28 mouse cellular contexts compared by ENCODE assay signal in genomic region chr10:12881911-12882310, GRCm38 (mm10). TPM values are rescaled to one million over a fixed set of nuclear protein-coding genes. Genes with fewer than 3 reads are reported as not detected.
DNase-seq lines count a peak whose midpoint lies in the region; ATAC-seq lines count a peak whose summit lies in the region.
"Had no signal": no experiment of that assay in that cellular context is flagged by ENCODE, and none has a peak within 500 bp of the region (broad histone marks: within the 10 kb centered on the region; RNA-seq: fewer than 3 reads in every experiment).

No protein-coding gene starts in this region.

- H3K9me3 ChIP-seq in kidney, embryonic 14.5 days (ENCODE audit: control insufficient read depth, low read length): no peaks in the 10 kb centered on the region
- H3K9me3 ChIP-seq: embryonic facial prominence, embryonic 12.5 days; embryonic facial prominence, embryonic 15.5 days; G1E; heart, embryonic 12.5 days; heart, embryonic 15.5 days; hindbrain, embryonic 12.5 days had no signal

- no peaks in the 10 kb centered on the region for H3K36me3 ChIP-seq in kidney, embryonic 14.5 days (ENCODE audit: control insufficient read depth, insufficient read depth, low read length)
- H3K36me3 ChIP-seq: embryonic facial prominence, embryonic 12.5 days; embryonic facial prominence, embryonic 15.5 days; G1E; heart, embryonic 12.5 days; heart, embryonic 15.5 days; hindbrain, embryonic 12.5 days had no signal

- 91% methylated on average over 4 of the region's 4 CpGs for WGBS in kidney, embryonic 14.5 days

- H3K4me1 ChIP-seq in kidney, embryonic 14.5 days (ENCODE audit: control insufficient read depth, insufficient read depth, low read length): peaks cover 11% of the 10 kb centered on the region

- no peak for ATAC-seq in kidney, embryonic 14.5 days (ENCODE audit: low FRiP score, low TSS enrichment)
- ATAC-seq: forebrain, embryonic 14.5 days; forebrain, postnatal 0 days; hindbrain, embryonic 16.5 days; intestine, embryonic 16.5 days had no signal

- DNase-seq in kidney, adult 11 months: peak; percentile 14
- peak; percentile 11 to 23 for DNase-seq in kidney, postnatal 36 days
- no peak for DNase-seq in kidney, postnatal 4 days
- DNase-seq in Muller cell, postnatal 12 days (ENCODE audit: inconsistent ontology term): peak; percentile 82
- DNase-seq in neural tube, embryonic 10.5 days (ENCODE audit: extremely low spot score, low spot score): no peak
- DNase-seq in adrenal gland, adult 18-20 months (ENCODE audit: low spot score in 2 of 2): no peak
- DNase-seq: adrenal gland, adult 2 months; adrenal gland, postnatal 14 days; cerebellum, adult 11 months; cerebellum, adult 2 months; cerebellum, adult 9-11 months; cerebellum, postnatal 25 days; forebrain, postnatal 0 days; gastrocnemius, adult 2 months; gastrocnemius, postnatal 14 days; heart, adult 18-20 months; heart, postnatal 10 days; heart, postnatal 36 days had no signal

- H3K27ac ChIP-seq in kidney, embryonic 14.5 days (ENCODE audit: low read depth, low read length): no peak overlapping the region
- H3K27ac ChIP-seq: embryonic facial prominence, embryonic 12.5 days; embryonic facial prominence, embryonic 15.5 days; gastrocnemius, adult 2 months; heart, embryonic 15.5 days; hindbrain, embryonic 12.5 days had no signal

- H3K4me3 ChIP-seq in kidney, embryonic 14.5 days (ENCODE audit: low read length): no peak overlapping the region
- H3K4me3 ChIP-seq: embryonic facial prominence, embryonic 12.5 days; embryonic facial prominence, embryonic 15.5 days; gastrocnemius, adult 2 months; heart, embryonic 12.5 days; heart, embryonic 15.5 days; hindbrain, embryonic 12.5 days had no signal

- H3K4me2 ChIP-seq in kidney, embryonic 14.5 days (replicated peaks; ENCODE audit: low read depth, low read length): no peak overlapping the region
- H3K4me2 ChIP-seq: embryonic facial prominence, embryonic 12.5 days; embryonic facial prominence, embryonic 15.5 days; heart, embryonic 12.5 days; heart, embryonic 15.5 days; hindbrain, embryonic 12.5 days had no signal

- H3K9ac ChIP-seq in kidney, embryonic 14.5 days (ENCODE audit: low read depth, low read length): no peak overlapping the region
- H3K9ac ChIP-seq: embryonic facial prominence, embryonic 12.5 days; embryonic facial prominence, embryonic 15.5 days; forebrain, postnatal 0 days; heart, embryonic 12.5 days; heart, embryonic 15.5 days; hindbrain, embryonic 12.5 days had no signal

- H3K27me3 ChIP-seq in kidney, embryonic 14.5 days (ENCODE audit: control insufficient read depth, insufficient read depth, low read length): no peaks in the 10 kb centered on the region
- H3K27me3 ChIP-seq: embryonic facial prominence, embryonic 12.5 days; embryonic facial prominence, embryonic 15.5 days; heart, embryonic 12.5 days; heart, embryonic 15.5 days; hindbrain, embryonic 12.5 days had no signal

RNA-seq across cellular contexts. Expression of gene Utrn, which starts 12.7 kb away (rescaled TPM):
- polyA plus RNA-seq in kidney, embryonic 14.5 days (2014; fragmentation: Nextera tagmentation; extraction: Ambion mirVana): 46.2 and 91.4 TPM in 2 replicates
- 10 to 100 TPM; 73.1 to 79.5 TPM for total RNA-seq in adrenal gland, adult 18-20 months (2021)

Comparison
In these comparisons a context has a peak if more than half of its experiments do, and no peak if none do; other contexts are left out.
1. DNase-seq: peak in kidney, adult 11 months (single experiment), kidney, postnatal 36 days (2 of 2) and Muller cell, postnatal 12 days (single experiment); none in kidney, postnatal 4 days (0 of 2), neural tube, embryonic 10.5 days (single experiment) and adrenal gland, adult 18-20 months (0 of 2).